Mouse (Mus musculus) erythroid progenitor cell, adult 5-6 weeks (primary cell): ENCODE measurements around the gene Ltv1. TPM values are rescaled to one million over a fixed set of nuclear protein-coding genes. Genes with fewer than 3 reads are reported as not detected.

Experiments used
- ATAC-seq: replicated peaks from 2 replicates; pipeline ENCODE4 v1.8.0; 2016; ENCODE audit warnings: moderate number of reproducible peaks, mild to moderate bottlenecking, moderate TSS enrichment, inconsistent platforms; ENCODE audit not compliant: poor library complexity, low FRiP score, severe bottlenecking
- total RNA-seq, 2 experiments: library from RNA; stranded (forward) in 1 of 2; stranded (reverse) in 1 of 2; fragments of 150-400 nt in 1 of 2; fragments of 186-747, 209-891 nt in 1 of 2; gene quantifications; 2 replicates each; pipeline versions ENCODE4 v1.2.3 to v1.2.4; 2015 to 2017; ENCODE audit warnings: low replicate concordance in 2 of 2

The Ltv1 gene
- total RNA-seq, 2 experiments from 2014 or later = 6.8 to 10.1 TPM

DNA sequence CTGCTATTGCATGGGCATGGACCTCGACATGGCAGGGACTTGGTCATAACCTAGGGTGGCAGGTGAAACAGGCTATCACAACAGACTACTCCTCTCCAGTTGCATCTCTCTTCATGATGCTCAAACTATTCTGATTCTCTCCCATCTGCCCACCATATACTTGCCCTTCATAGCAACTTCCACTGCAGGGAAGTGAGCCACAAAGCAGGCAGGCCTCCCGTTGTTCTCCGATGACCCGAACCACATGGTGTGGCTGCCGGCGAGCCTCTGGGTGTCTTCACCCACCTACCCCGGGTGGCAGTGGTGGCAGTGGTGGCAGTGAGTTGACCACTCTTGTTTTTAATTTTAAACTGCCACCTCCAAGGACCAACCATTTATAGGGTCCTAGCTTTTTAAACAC is 57.2 kb downstream of the Ltv1 start:
- ATAC-seq = no peak

DNA sequence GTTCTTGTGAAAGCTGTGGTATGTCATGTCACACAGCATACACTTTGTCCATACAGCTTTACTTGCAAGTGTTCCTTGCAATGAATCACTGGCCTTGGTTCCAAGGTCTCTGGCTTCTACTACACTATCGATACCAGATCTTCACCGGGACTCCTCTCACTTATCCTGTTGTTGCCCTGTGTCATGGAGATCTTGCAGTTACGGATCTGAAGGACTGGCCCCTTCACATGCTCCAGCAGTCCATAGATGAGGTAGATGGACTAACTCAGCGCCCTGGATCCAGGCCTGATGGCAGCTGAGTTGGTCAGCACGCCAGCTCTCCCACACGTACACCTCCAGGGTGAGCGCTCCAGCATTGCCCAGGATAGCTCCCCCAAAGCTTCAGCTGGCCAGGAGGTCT is 57.7 kb downstream of the Ltv1 start:
- no peak for ATAC-seq

DNA sequence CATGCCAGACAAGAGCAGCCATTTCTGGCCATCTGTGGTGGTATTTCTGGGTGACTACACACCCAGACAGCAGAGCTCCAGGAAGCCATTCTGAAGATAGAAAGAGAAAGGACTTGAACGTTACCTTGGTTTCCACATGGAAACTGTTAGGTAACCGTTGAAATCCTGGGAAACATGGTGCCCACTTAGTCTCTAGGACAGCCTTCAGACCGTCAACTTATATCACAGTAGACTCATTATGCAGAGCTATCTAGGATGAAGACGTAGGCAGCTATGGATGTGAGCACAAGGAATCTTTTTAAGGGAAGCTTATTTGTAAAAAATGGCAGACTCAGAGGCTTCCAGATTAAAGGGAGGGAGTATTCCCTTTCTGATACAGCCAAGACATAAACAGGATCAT is 59.1 kb downstream of the Ltv1 start:
- ATAC-seq = no peak

Other genes with a start within 250 kb of the Ltv1 start
- 5.9 and 11.5 TPM in 2 replicates for gene Stx11, start 228.9 kb downstream of the Ltv1 start, total RNA-seq (2015; ENCODE audit: low replicate concordance)
- 6.9 and 10.2 TPM in 2 replicates for gene Stx11, start 228.9 kb downstream of the Ltv1 start, total RNA-seq (2017; ENCODE audit: low replicate concordance)
- gene Sf3b5, start 187.8 kb downstream of the Ltv1 start, total RNA-seq (2015; ENCODE audit: low replicate concordance) = 4.7 and 6.7 TPM in 2 replicates
- gene Sf3b5, start 187.8 kb downstream of the Ltv1 start, total RNA-seq (2017; ENCODE audit: low replicate concordance) = 3.7 and 5.6 TPM in 2 replicates
- gene Plagl1, start 132.7 kb downstream of the Ltv1 start, total RNA-seq (2015; ENCODE audit: low replicate concordance) = not detected in 2 replicates
- gene Plagl1, start 132.7 kb downstream of the Ltv1 start, total RNA-seq (2017; ENCODE audit: low replicate concordance) = not detected in 2 replicates
- gene Zc2hc1b, start 15.1 kb downstream of the Ltv1 start, total RNA-seq (2015; ENCODE audit: low replicate concordance) = not detected in 2 replicates
- not detected in 2 replicates for gene Zc2hc1b, start 15.1 kb downstream of the Ltv1 start, total RNA-seq (2017; ENCODE audit: low replicate concordance)